Mouse (Mus musculus) E14TG2a.4 (cell line): ENCODE measurements at regions not wholly inside any gene's neighbourhood (a gene's known extent, or its start where the extent isn't known, plus 50 kb on each side); places are given as distances from the start of the nearest gene placed in this dataset.
A peak's percentile ranks its signal among the peaks of the same experiment; 100 is the strongest.

ENCODE experiments used
- H3K27me3 ChIP-seq: 2 replicates; pipeline ENCODE4 v1.6.1; 2014; ENCODE audit warnings: low read length, control low read depth; ENCODE audit not compliant: insufficient read depth
- H3K36me3 ChIP-seq: 2 replicates; pipeline ENCODE4 v1.6.1; 2014; ENCODE audit warnings: low read length, control low read depth; ENCODE audit not compliant: insufficient read depth
- H3K4me1 ChIP-seq: replicated peaks from 2 replicates; pipeline ENCODE4 v1.6.1; 2014; ENCODE audit warnings: low read depth, low read length, control low read depth
- H3K4me3 ChIP-seq: replicated peaks from 2 replicates; pipeline ENCODE4 v1.5.1; 2014; ENCODE audit warnings: mild to moderate bottlenecking, low read length
- H3K9me3 ChIP-seq: 2 replicates; pipeline ENCODE4 v1.6.1; 2014; ENCODE audit warnings: low read length, control low read depth
- CTCF ChIP-seq: conservative IDR thresholded peaks from 2 replicates; pipeline ENCODE4 v1.5.1; 2014; ENCODE audit warnings: low read length
- NANOG ChIP-seq: IDR thresholded peaks from 2 replicates; pipeline ENCODE4 v1.6.1; 2014; ENCODE audit warnings: borderline replicate concordance, low read length, mixed read lengths
- POU5F1 ChIP-seq: IDR thresholded peaks from 2 replicates; pipeline ENCODE4 v1.6.1; 2014; ENCODE audit warnings: low read length, borderline replicate concordance

- no peaks in the 10 kb centered on the region for H3K27me3 ChIP-seq
- 0 out of 2 replicates have a peak, but pooled peaks cover 6% of the 10 kb centered on the region for H3K9me3 ChIP-seq
- no peak overlapping the region for H3K4me3 ChIP-seq
- no peak for TF ChIP-seq CTCF
- TF ChIP-seq NANOG: no peak
- TF ChIP-seq POU5F1: no peak
- H3K36me3 ChIP-seq: no peaks in the 10 kb centered on the region
- no peaks in the 10 kb centered on the region for H3K4me1 ChIP-seq
Measured at GRCm38 (mm10) chr1:130309746-130310145, 113.1 kb downstream of the Cd55b start.

GRCm38 (mm10) chr1:130301828-130302386, 120.9 kb downstream of the Cd55b start:
- Histone ChIP-seq H3K4me1 (no peaks in the 10 kb centered on the region), H3K4me3 (no peak overlapping the region), H3K36me3 (no peaks in the 10 kb centered on the region), H3K9me3 (no peaks in the 10 kb centered on the region), H3K27me3 (no peaks in the 10 kb centered on the region)
- TF ChIP-seq CTCF (no peak), POU5F1 (no peak), NANOG (no peak)

GRCm38 (mm10) chr1:130300065-130300815, 122.6 kb downstream of the Cd55b start:
- TF ChIP-seq CTCF (no peak), NANOG (0 out of 2 replicates have a peak, but pooled peaks have one; percentile 11), POU5F1 (no peak)
- Histone ChIP-seq H3K9me3 (no peaks in the 10 kb centered on the region), H3K4me3 (no peak overlapping the region), H3K36me3 (no peaks in the 10 kb centered on the region), H3K27me3 (no peaks in the 10 kb centered on the region), H3K4me1 (no peaks in the 10 kb centered on the region)

- no peak for TF ChIP-seq POU5F1
- TF ChIP-seq NANOG: no peak
- Histone ChIP-seq H3K4me3 (no peak overlapping the region), H3K9me3 (no peaks in the 10 kb centered on the region), H3K4me1 (no peaks in the 10 kb centered on the region), H3K27me3 (no peaks in the 10 kb centered on the region), H3K36me3 (no peaks in the 10 kb centered on the region)
Measured at GRCm38 (mm10) chr1:130299641-130300040, 123.2 kb downstream of the Cd55b start.

- Histone ChIP-seq H3K4me1 (no peaks in the 10 kb centered on the region), H3K9me3 (no peaks in the 10 kb centered on the region), H3K36me3 (no peaks in the 10 kb centered on the region), H3K4me3 (no peak overlapping the region), H3K27me3 (no peaks in the 10 kb centered on the region)
- TF ChIP-seq CTCF: no peak
- no peak for TF ChIP-seq NANOG
- TF ChIP-seq POU5F1: no peak
Measured at GRCm38 (mm10) chr1:130299069-130299468, 123.7 kb downstream of the Cd55b start.

GRCm38 (mm10) chr1:130298636-130299035, 124.2 kb downstream of the Cd55b start:
- H3K4me1 ChIP-seq: no peaks in the 10 kb centered on the region
- TF ChIP-seq NANOG (no peak), CTCF (no peak), POU5F1 (no peak)
- no peaks in the 10 kb centered on the region for H3K9me3 ChIP-seq

GRCm38 (mm10) chr1:130297471-130297870, 125.3 kb downstream of the Cd55b start:
- Histone ChIP-seq H3K4me1 (no peaks in the 10 kb centered on the region), H3K9me3 (no peaks in the 10 kb centered on the region), H3K4me3 (no peak overlapping the region), H3K36me3 (no peaks in the 10 kb centered on the region), H3K27me3 (no peaks in the 10 kb centered on the region)
- TF ChIP-seq CTCF (no peak), POU5F1 (no peak), NANOG (no peak)

More at GRCm38 (mm10) chr1:130298636-130299035, 124.2 kb downstream of the Cd55b start:
- Histone ChIP-seq H3K4me3 (no peak overlapping the region), H3K36me3 (no peaks in the 10 kb centered on the region), H3K27me3 (no peaks in the 10 kb centered on the region)

- H3K36me3 ChIP-seq: no peaks in the 10 kb centered on the region
- no peaks in the 10 kb centered on the region for H3K4me1 ChIP-seq
- H3K4me3 ChIP-seq: no peak overlapping the region
- H3K27me3 ChIP-seq: no peaks in the 10 kb centered on the region
- TF ChIP-seq NANOG (no peak), POU5F1 (no peak), CTCF (no peak)
- peaks cover 14% of the 10 kb centered on the region for H3K9me3 ChIP-seq
Measured at GRCm38 (mm10) chr1:130285882-130286281, 136.9 kb downstream of the Cd55b start.

- no peak for TF ChIP-seq CTCF
- TF ChIP-seq POU5F1: no peak
- no peak for TF ChIP-seq NANOG
- Histone ChIP-seq H3K4me3 (no peak overlapping the region), H3K36me3 (no peaks in the 10 kb centered on the region), H3K27me3 (no peaks in the 10 kb centered on the region), H3K9me3 (peaks cover 20% of the 10 kb centered on the region), H3K4me1 (no peaks in the 10 kb centered on the region)
Measured at GRCm38 (mm10) chr1:130282153-130282552, 140.7 kb downstream of the Cd55b start.
